Mouse (Mus musculus) bone marrow macrophage, adult 2 months (primary cell): ENCODE data around the gene Srek1.

Source experiments
- CTCF ChIP-seq: IDR thresholded peaks from 2 replicates; pipeline ENCODE4 v1.5.1; 2012; ENCODE audit warnings: low read depth, mild to moderate bottlenecking, low read length, moderate library complexity
- POLR2A ChIP-seq: IDR thresholded peaks from 2 replicates; pipeline ENCODE4 v1.6.1; 2012; ENCODE audit warnings: mild to moderate bottlenecking, low read depth, low read length, borderline replicate concordance

DNA sequence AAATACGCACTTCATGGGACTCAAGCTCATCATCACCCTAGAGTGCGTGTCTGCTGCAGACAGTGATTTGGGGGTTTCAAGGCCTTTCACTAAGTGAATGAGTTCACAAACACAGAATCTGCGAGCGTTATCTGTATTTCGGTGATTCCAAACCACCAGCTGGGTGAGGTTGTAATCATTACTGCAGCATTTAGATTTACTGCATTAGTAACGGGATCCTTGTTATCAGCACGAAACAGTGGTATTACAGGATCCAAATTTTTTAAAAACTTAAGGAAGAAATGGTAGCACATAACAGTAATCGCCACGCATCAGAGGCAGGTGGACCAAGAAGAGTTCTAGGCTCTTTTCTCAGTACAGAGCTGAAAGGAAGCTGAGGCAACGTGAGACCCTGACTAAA lies 12.4 kb downstream of the Srek1 start:
- no peak for TF ChIP-seq CTCF
- no peak for TF ChIP-seq POLR2A
